Mouse (Mus musculus) splenic B cell, adult 2 months (primary cell): ENCODE results near the gene Cacnb3.

Experiments used
- DNase-seq: peaks from one replicate; pipeline ENCODE4 v3.0.0-alpha.2; 2011; ENCODE audit warnings: low read depth, low spot score
- H3K27me3 ChIP-seq: 2 replicates; pipeline ENCODE4 v1.6.1; 2012; ENCODE audit warnings: mild to moderate bottlenecking, low read length, moderate library complexity, mixed read lengths; ENCODE audit not compliant: control insufficient read depth, poor library complexity, insufficient read depth, severe bottlenecking
- H3K36me3 ChIP-seq: 2 replicates; pipeline ENCODE4 v1.6.1; 2012; ENCODE audit warnings: mild to moderate bottlenecking, low read length, moderate library complexity, mixed read lengths; ENCODE audit not compliant: control insufficient read depth, poor library complexity, insufficient read depth, severe bottlenecking

Cacnb3 gene

DNA sequence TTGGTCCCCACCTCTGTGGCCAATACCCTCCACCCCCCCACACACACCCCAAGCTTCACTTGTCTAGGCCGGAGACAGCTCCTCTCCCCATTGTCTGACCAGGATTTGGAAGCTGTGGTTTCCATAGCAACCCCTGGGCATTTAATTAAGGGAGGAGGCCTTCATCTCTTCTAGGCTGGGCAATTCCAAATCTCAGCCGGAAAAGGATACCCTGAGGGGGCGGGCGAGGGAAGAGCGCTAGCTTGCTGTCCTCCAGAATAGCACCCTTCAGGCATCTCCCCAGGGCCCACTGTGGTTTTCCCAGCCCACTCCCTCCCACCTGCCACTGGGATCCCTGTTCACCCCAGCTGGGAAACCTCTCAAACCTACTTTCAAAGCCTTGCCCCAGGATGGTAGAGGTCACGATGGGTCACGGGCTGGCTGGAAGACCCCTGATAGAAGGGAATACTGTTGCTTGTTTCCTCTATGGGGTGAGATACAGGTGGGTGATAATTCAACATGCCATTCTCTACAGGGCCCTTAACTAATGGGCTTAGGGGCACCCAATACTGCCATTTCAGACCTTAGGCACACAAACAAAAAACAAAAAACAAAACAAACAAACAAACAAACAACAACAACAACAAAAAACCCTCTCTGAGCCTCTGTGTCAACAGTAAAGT is 61.0 kb downstream of the Cacnb3 start:
- DNase-seq: no peak
- no peaks in the 10 kb centered on the region for H3K27me3 ChIP-seq
- no peaks in the 10 kb centered on the region for H3K36me3 ChIP-seq

- Histone ChIP-seq H3K27me3 (no peaks in the 10 kb centered on the region), H3K36me3 (no peaks in the 10 kb centered on the region)
- DNase-seq: no peak
These were observed 61.6 kb downstream of the Cacnb3 start for GRCm38 (mm10) chr15:98692171-98692715.
